Mouse (Mus musculus): ENCODE data around the gene Srgap1. TPM values are rescaled to one million over a fixed set of nuclear protein-coding genes. Genes with fewer than 3 reads are reported as not detected.

The Srgap1 gene
- total and polyA plus RNA-seq, 2 experiments from 2014 or later = 28.5 to 31.1 TPM

DNA sequence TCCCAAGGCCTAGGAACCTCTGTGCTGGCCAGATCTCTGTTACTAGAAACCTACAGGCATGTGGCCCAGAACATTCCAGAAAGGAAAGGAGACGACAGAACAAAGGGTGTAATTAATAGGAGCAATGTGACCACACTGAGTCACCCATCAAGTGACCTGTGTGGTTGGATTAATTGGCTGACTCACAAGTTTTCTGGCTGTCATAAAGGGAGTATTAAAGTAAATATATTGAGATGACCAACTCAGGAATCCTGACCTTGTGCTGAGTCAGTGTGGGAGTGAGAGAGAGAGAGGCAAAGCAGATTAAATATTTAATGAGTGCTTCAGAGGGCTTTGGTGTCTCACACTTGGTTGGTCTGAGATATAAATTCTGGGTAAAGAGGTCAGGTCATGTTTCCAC is 143.0 kb downstream of the Srgap1 start:
- Histone ChIP-seq H3K9ac (replicated peaks; ENCODE audit: low read length, poor library complexity, severe bottlenecking) (no peak overlapping the region), H3K27ac (ENCODE audit: low read depth, low read length) (no peak overlapping the region), H3K4me2 (ENCODE audit: low read depth, low read length, poor library complexity, severe bottlenecking) (no peak overlapping the region), H3K9me3 (ENCODE audit: low read length) (no peaks in the 10 kb centered on the region), H3K4me1 (ENCODE audit: insufficient read depth, low read length) (no peaks in the 10 kb centered on the region), H3K27me3 (ENCODE audit: insufficient read depth, low read length) (no peaks in the 10 kb centered on the region), H3K4me3 (ENCODE audit: low read depth, low read length) (no peak overlapping the region), H3K36me3 (ENCODE audit: insufficient read depth, low read length) (no peaks in the 10 kb centered on the region)
- TF ChIP-seq CTCF (IDR thresholded peaks at IDR 0.05) = no peak
- 66% methylated on average over 1 of the region's 1 CpGs for WGBS
- DNase-seq (ENCODE audit: low spot score) (no peak), ATAC-seq (ENCODE audit: low FRiP score) (no peak)

DNA sequence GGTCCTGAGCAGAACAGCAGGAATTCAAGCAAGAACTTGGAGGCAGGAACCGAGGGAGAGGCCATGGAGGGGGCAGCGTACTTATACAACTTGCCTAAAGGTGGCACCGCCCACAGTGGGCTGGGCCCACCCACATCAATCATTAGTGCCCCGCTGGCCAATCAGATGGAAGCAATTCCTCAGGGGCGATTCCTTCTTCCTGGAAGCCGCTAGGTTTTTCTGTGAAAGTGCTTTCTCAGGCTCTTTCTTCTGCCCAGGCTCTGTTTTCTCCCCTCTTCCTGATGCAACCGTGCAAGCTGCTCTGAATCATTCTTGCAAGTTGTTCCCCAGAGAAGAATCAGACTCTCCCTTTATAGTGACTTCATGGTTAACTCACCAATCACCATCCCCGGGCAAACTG is 144.5 kb downstream of the Srgap1 start:
- Histone ChIP-seq H3K4me3 (ENCODE audit: low read depth, low read length) (no peak overlapping the region), H3K4me2 (ENCODE audit: low read depth, low read length, poor library complexity, severe bottlenecking) (no peak overlapping the region), H3K9me3 (ENCODE audit: low read length) (no peaks in the 10 kb centered on the region), H3K36me3 (ENCODE audit: insufficient read depth, low read length) (no peaks in the 10 kb centered on the region), H3K4me1 (ENCODE audit: insufficient read depth, low read length) (no peaks in the 10 kb centered on the region), H3K27ac (ENCODE audit: low read depth, low read length) (no peak overlapping the region), H3K27me3 (ENCODE audit: insufficient read depth, low read length) (no peaks in the 10 kb centered on the region), H3K9ac (replicated peaks; ENCODE audit: low read length, poor library complexity, severe bottlenecking) (no peak overlapping the region)
- DNase-seq (ENCODE audit: low spot score) (no peak), ATAC-seq (ENCODE audit: low FRiP score) (no peak)
- 87% methylated on average over 8 of the region's 8 CpGs for WGBS
- no peak for TF ChIP-seq CTCF (IDR thresholded peaks at IDR 0.05)

DNA sequence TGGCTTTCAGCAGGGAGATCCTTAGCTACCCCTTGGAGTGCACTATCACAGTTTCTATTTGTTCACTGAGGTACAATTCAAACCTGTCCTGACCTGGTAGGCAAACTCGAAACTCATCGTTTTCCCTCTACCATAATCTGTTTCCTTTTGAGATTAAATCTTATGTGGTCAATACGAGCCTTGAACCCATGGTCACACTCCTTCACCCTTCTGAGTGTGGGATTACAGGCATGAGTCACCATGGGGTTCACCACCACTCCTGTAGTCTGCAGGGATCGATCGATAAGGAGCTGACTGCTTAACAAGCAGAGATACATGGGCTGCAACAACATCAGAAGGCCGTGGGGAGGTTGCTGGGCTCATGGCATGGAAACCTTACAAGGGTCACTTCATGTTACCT is 146.3 kb downstream of the Srgap1 start:
- Histone ChIP-seq H3K4me1 (ENCODE audit: insufficient read depth, low read length) (no peaks in the 10 kb centered on the region), H3K9me3 (ENCODE audit: low read length) (no peaks in the 10 kb centered on the region), H3K27me3 (ENCODE audit: insufficient read depth, low read length) (no peaks in the 10 kb centered on the region), H3K36me3 (ENCODE audit: insufficient read depth, low read length) (no peaks in the 10 kb centered on the region), H3K4me3 (ENCODE audit: low read depth, low read length) (no peak overlapping the region), H3K9ac (replicated peaks; ENCODE audit: low read length, poor library complexity, severe bottlenecking) (no peak overlapping the region), H3K4me2 (ENCODE audit: low read depth, low read length, poor library complexity, severe bottlenecking) (no peak overlapping the region), H3K27ac (ENCODE audit: low read depth, low read length) (no peak overlapping the region)
- TF ChIP-seq CTCF (IDR thresholded peaks at IDR 0.05) = no peak
- ATAC-seq (ENCODE audit: low FRiP score) (no peak), DNase-seq (ENCODE audit: low spot score) (no peak)
- WGBS = 93% methylated on average over 6 of the region's 6 CpGs

DNA sequence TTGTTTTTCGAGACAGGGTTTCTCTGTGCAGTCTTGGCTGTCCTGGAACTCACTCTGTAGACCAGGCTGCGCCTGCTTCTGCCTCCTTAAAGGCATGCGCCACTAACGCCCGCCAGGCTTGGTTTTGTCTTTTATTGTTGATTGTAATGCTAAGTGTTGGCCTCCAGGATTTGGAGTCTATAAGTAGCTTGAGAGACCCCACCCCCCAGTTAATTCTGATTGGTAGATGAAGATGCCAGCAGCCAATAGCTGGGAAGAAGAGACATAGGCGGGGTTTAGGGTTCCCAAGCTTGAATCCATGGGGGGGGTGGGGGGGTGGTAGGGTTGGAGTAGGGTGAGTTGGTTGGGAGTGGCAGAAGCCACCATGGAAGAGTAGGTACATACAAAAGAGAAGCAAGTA is 147.4 kb downstream of the Srgap1 start:
- 68% methylated on average over 6 of the region's 6 CpGs for WGBS
- DNase-seq (ENCODE audit: low spot score) = no peak

DNA sequence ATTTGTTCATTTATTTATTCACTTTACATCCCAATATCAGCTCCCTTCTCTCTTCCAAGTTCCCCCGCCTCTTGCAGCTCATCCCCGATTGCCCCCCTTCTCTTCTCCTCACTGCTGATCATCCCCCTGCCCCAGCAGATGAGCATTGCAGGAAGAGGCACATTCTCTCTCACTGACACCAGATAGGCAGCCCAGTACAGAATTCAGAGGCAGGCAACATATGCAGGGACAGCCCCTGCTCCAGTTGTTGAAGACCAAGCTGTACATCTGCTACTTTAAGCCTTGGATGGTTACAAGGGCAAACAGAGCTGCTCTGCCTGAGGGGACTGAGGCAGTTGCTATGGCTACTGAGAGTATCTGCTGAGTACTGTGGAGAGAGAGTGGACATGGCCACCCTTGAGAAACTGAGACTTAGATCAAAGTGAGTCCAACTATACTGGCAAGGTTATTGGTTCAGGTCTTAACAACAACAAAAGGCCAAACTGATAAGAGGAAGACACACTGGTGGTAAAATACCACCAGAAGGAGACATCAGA is 149.2 kb downstream of the Srgap1 start:
- ATAC-seq (ENCODE audit: low FRiP score) = no peak
- no peak overlapping the region for H3K27ac ChIP-seq (ENCODE audit: low read depth, low read length)
- no peak overlapping the region for H3K9ac ChIP-seq (replicated peaks; ENCODE audit: low read length, poor library complexity, severe bottlenecking)
- no peaks in the 10 kb centered on the region for H3K36me3 ChIP-seq (ENCODE audit: insufficient read depth, low read length)
- H3K4me1 ChIP-seq (ENCODE audit: insufficient read depth, low read length) = no peaks in the 10 kb centered on the region
- H3K4me3 ChIP-seq (ENCODE audit: low read depth, low read length) = no peak overlapping the region
- H3K27me3 ChIP-seq (ENCODE audit: insufficient read depth, low read length) = no peaks in the 10 kb centered on the region
- no peak for TF ChIP-seq CTCF (IDR thresholded peaks at IDR 0.05)
- H3K4me2 ChIP-seq (ENCODE audit: low read depth, low read length, poor library complexity, severe bottlenecking) = no peak overlapping the region
- no peaks in the 10 kb centered on the region for H3K9me3 ChIP-seq (ENCODE audit: low read length)
- WGBS = 96% methylated on average over 2 of the region's 2 CpGs
- DNase-seq (ENCODE audit: low spot score) = no peak

More for the DNA sequence above, 147.4 kb downstream of the Srgap1 start:
- TF ChIP-seq CTCF (IDR thresholded peaks at IDR 0.05) = no peak
- no peak overlapping the region for H3K4me2 ChIP-seq (ENCODE audit: low read depth, low read length, poor library complexity, severe bottlenecking)
- H3K27ac ChIP-seq (ENCODE audit: low read depth, low read length) = no peak overlapping the region
- no peaks in the 10 kb centered on the region for H3K4me1 ChIP-seq (ENCODE audit: insufficient read depth, low read length)
- no peak for ATAC-seq (ENCODE audit: low FRiP score)
- no peak overlapping the region for H3K4me3 ChIP-seq (ENCODE audit: low read depth, low read length)
- H3K36me3 ChIP-seq (ENCODE audit: insufficient read depth, low read length) = no peaks in the 10 kb centered on the region
- H3K27me3 ChIP-seq (ENCODE audit: insufficient read depth, low read length) = no peaks in the 10 kb centered on the region
- no peak overlapping the region for H3K9ac ChIP-seq (replicated peaks; ENCODE audit: low read length, poor library complexity, severe bottlenecking)
- H3K9me3 ChIP-seq (ENCODE audit: low read length) = no peaks in the 10 kb centered on the region

DNA sequence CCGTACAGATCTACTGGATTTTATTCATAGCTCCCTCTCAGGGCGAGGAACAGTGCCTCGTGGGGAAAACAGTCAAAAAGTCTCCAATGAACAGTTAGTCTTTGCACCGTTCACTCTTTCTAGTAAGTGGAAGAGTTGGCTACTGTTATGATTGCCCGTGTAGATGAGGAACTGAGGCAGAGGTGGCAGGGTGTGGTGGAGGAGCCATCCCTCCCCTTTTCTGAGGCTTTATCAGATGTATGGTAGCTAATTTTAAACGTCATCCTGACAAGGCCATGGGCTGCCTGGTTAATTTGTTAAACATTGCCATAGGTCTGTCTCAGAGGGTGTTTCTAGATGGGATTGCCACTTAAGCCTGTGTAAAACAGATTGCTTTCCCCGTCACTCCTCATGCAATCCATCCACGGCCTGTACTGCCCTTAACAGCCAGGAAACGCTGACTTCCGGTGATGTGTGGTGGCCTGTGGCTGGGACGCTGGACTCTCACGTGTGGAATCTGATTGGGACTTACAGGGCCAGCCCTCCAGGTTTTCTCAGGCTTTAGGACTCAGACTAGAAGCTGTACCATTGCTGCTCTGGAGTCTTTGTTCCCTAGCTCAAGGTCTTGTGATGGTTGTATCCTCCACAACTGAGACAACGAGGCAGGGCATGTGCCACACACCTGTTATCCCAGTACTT is 155.6 kb downstream of the Srgap1 start:
- WGBS = 84% methylated on average over 13 of the region's 13 CpGs
- H3K9ac ChIP-seq (replicated peaks; ENCODE audit: low read length, poor library complexity, severe bottlenecking) = no peak overlapping the region
- no peaks in the 10 kb centered on the region for H3K36me3 ChIP-seq (ENCODE audit: insufficient read depth, low read length)
- H3K27me3 ChIP-seq (ENCODE audit: insufficient read depth, low read length) = no peaks in the 10 kb centered on the region
- H3K27ac ChIP-seq (ENCODE audit: low read depth, low read length) = no peak overlapping the region
- H3K4me3 ChIP-seq (ENCODE audit: low read depth, low read length) = no peak overlapping the region
- no peak overlapping the region for H3K4me2 ChIP-seq (ENCODE audit: low read depth, low read length, poor library complexity, severe bottlenecking)
- no peaks in the 10 kb centered on the region for H3K9me3 ChIP-seq (ENCODE audit: low read length)
- peaks cover 4% of the 10 kb centered on the region; the same call in 1 of the 2 replicates for H3K4me1 ChIP-seq (ENCODE audit: insufficient read depth, low read length)
- ATAC-seq (ENCODE audit: low FRiP score) (no peak), DNase-seq (ENCODE audit: low spot score) (no peak)
- no peak for TF ChIP-seq CTCF (IDR thresholded peaks at IDR 0.05)
